Mouse (Mus musculus) right cerebral cortex, postnatal 25 days (tissue): ENCODE data around the gene Gm20388.

Experiments
- DNase-seq: peaks from one replicate; pipeline ENCODE4 v3.0.0; 2022

Gm20388 gene

GRCm38 (mm10) chr8:121552506-121552905 is 1641.9 kb downstream of the Gm20388 start:
- DNase-seq: no peak

GRCm38 (mm10) chr8:121553831-121554475 is 1643.3 kb downstream of the Gm20388 start:
- DNase-seq: no peak

GRCm38 (mm10) chr8:121557746-121558145 is 1647.1 kb downstream of the Gm20388 start:
- DNase-seq: no peak

DNA sequence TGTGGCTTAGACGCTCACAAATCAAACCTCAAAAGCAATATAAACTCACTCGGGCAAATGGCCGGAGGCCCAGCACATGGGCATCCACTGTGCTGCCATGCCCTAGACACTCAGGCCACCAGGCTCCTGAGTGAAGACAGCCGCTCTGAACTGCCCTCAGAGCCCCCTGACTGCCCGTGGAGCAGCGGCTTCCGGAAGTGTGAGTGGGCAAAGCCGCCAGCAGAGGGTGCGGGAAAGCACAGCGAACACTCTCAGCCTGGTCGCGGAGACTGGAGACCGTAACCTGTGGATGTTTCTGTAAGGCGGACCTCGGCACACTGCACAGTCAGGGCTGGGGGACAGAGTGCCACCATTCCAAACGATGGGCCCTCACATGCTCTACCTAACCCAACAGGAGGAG is 1647.9 kb downstream of the Gm20388 start:
- DNase-seq: no peak

DNA sequence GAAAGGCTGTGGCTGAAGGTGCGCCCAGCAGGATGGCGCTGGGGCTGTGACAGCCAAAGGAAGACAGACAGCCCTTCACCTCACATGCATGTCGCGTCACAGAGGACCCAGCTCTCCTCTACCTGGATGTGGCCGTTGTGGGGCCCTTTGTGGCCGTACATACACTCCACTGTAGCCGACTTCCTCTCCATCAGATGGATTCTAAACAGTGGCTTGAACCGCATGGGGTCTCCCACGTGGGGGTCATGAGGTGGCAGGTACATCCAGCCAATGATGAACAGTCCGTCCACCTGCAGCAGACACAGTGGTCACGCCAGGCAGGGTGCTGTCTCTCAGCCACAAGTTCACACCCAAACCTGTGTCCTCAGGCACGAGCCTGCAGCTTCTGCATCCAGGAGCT is 1649.2 kb downstream of the Gm20388 start:
- no peak for DNase-seq

- no peak for DNase-seq
These were observed 1649.9 kb downstream of the Gm20388 start for GRCm38 (mm10) chr8:121560432-121561100.

DNA sequence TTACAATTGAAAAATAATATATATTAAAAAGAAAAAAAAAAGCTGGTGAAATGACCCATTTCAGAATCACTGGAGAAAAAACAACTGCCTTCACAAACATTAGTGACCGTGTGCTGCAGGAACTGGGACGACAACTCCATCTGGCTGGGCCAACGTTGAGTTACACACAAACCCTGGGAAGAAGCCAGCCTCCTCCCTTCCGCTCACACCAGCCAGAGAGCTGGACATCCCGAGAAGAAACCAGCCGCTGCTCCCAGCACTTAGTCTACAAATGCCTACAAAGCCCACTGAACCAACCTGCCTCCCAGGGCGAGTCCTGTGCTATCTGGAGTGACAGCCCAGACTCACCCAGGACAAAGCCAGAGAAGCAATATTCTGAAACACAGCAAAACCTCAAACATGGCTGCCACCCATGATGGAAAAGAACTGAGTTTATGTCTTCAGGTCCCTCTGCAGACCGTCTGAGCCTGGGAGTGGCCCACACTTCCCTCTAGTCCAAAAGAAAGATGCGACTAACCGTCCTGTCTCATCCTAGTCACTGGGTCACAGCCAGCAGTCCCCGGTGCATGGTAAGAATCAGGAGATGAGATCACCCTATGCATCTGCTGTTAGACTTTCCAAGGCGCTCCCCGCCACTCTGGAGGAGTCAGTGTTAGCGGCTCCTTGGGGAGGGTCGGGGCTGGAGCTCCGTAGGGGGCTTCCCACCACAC is 1651.2 kb downstream of the Gm20388 start:
- DNase-seq: no peak

GRCm38 (mm10) chr8:121562941-121563351 is 1652.3 kb downstream of the Gm20388 start:
- no peak for DNase-seq

DNA sequence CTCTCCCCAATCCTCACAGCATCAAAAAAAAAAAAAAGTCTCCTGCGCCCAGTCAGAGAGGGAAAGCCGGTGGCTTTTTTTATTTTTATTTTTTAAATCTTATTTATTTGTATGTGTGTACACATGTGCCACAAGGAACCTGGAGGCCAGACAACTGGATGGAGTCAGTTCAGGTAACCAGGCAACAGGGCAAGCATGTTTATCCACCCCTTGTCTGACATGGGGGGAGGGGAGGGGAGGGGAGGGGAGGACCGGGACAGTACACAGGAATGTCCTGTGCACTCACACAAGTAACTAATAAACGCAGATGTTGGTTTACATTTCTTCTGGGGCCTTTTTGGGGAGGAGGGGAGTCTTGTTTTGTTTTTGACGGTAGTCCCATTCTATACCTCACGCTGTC is 1653.1 kb downstream of the Gm20388 start:
- DNase-seq: no peak

- DNase-seq: no peak
These were observed 1657.7 kb downstream of the Gm20388 start for GRCm38 (mm10) chr8:121568321-121568720.

DNA sequence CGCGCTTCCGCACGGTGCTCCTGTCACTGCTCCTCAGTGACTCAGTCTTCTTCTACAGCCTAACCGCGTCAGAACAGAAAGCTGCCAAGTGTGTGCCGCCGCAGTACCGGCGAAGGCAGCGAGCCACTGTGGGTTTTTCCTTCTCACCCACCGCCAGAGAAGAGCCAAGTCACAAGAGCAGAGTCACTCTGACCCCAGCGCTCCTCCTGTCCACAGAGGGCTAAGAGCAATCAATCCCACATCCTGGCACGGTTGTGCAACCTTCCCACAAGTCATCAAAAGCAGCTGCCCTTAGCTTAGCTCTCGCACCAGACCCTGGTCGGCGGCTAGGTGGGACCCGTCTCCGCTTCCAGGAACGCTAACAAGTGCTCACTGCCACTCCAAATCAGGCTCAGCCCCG is 1659.7 kb downstream of the Gm20388 start:
- DNase-seq: peak; percentile 48

DNA sequence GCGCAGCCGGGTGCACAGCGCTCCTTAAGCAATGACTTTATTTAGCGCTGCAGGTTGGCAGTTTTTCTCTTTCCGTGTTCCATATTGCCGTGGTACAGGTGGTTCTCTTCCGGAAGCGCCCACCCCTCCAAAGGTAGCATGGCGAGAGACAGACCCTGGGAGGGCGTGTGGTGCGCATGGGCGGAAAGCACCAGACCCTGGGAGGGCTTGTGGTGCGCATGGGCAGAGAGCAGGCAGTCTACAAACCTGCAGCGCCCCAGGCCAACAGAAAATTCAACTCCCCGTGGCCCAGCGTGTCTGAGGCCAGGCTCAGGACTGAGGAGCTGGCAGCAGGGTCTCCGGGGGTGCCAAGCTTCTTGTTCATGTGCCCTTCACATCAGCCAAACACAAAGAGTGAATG is 1660.2 kb downstream of the Gm20388 start:
- no peak for DNase-seq

GRCm38 (mm10) chr8:121572121-121572520 is 1661.5 kb downstream of the Gm20388 start:
- no peak for DNase-seq

DNA sequence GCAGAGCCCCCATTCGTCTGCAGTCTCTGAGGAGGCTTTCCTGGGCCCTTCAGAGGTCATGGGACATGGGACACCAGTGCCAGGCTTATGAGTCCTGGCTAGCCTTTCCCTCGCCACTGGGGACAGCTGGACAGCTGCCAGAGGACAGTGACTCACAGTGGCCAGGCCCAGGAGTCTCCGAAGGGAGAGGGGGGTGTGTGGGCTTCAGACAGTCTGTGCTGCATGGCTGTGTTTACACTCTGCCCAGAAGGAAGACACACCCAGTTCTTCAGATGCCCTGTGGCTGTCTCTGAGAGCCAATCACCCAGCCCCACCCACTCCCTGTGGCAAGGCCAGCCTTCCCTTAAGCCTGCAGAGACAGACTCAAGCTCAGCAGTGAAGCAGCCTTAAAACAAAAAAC is 1662.6 kb downstream of the Gm20388 start:
- no peak for DNase-seq

DNA sequence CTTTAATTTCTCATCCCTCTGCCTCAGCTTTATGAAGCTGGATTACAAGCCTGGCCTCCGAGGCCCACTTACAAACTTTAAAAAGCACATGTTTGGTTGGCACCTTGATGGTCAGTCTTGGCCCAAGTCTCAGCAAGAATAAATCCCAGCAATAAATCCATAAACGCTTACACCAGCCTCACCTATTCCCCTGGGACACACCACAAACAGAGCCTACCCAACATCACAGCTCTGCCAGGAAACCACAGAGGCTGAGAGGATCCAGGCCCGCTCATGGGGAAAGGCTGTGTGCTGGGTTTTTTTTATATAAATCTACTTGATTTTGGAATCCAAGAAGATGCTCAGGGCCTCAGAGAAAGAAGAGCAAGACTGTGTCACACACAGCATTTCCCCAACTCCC is 1665.0 kb downstream of the Gm20388 start:
- DNase-seq: no peak

DNA sequence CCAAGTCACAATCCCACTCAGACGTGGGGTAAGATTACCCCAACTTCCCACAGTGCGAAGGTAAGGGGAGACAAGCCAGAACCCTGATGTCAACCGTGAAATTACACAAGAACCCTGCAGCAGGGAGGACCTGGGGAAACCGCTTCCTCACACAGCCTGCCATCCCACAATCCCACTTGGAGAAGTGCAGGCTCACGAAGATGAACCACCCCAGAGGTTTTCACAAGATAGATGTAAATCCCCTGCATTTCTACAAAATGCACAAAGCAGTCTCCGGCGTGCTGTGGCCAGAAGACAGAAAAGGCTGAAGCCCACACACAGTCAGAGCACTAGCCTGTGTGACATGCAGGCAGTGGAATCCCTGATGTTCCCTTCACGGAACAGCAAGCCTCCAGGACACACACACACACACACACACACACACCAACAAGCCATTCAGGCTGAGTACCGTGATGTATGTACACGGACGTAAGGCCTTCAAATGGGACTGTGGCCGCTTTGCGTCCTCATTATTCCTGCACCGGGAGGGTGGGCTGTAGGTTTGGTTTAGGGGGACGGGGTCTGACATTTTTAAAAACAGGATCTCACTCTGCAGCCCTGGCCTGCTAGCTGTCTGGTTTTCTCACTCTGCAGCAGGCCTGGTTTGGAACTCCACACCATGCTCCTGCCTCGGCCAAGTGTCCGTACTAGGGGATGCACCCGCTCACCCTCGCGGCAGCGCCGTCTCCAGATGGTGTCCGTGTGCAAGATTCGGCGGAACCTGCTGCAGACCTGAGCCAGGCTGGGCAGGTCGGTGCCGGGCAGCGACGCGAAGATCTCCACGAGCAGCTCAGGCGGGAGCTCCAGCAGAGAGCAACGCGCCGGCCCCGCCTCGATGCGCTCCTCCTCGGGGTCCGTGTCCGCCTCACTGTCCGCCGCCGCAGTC is 1667.4 kb downstream of the Gm20388 start:
- no peak for DNase-seq

- DNase-seq: peak; percentile 93
These were observed 1668.2 kb downstream of the Gm20388 start, which contains the start of gene Fbxo31 for GRCm38 (mm10) chr8:121578676-121579451. Gene Fbxo31, minus strand, starts transcription at chr8:121578806.

GRCm38 (mm10) chr8:121580465-121580864 is 1669.8 kb downstream of the Gm20388 start:
- no peak for DNase-seq

- no peak for DNase-seq
These were observed 1673.0 kb downstream of the Gm20388 start for GRCm38 (mm10) chr8:121583653-121584052.

GRCm38 (mm10) chr8:121584730-121585129 is 1674.1 kb downstream of the Gm20388 start:
- no peak for DNase-seq

DNA sequence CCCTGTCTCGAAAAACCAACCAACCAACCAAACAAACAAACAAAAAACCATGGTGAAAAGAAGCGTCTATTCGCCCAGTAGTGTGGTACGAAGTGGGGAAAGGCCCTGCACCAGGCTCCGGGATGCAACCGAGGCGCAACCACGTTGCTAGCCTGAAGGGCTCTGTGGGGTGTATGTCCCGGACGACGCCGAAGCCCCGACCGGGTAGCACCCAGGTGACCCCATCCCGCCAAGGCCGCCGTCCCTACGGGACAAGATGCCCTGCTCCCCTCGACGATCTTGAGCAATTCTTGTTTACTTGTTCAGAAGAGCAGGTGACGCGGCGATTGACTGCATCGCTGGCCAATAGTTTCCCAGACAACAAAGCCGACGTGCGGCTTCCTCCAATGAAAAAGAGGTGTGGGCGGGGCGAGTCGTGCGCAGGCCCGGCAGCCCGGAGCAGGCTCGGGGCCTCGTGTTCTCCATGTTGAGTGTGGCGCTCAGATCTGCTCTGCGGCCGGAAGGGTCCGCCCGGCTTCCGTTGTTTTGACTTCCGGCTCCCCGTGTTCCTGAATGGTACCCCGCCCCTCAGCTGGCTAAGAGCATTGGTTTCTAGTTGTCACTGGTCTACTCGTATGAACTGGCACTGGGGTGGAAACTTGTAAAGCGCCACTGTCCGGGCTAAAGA is 1674.7 kb downstream of the Gm20388 start:
- DNase-seq: peak; percentile 100

DNA sequence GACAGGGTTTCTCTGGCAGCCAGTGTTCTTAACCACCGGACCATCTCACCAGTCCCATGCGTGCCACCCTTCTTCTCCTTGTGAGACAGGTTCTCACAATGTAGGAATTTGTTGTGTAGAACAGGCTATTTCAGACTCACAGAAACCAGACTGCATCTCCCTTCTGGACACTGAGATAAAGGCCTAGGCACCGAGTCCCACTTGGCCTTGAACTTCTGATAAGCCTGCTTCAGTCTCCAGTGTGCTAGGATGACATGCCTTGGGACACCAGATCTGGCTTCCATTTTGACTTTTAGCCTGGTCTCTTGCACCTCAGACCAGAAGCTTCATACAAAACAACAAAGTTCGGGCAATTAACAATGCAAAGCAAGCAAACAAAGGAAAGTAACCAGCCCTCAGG is 1678.1 kb downstream of the Gm20388 start:
- DNase-seq: no peak
